Mouse (Mus musculus) megakaryocyte, embryonic 14.5 days (primary cell): ENCODE measurements at regions not wholly inside any gene's neighbourhood (a gene's known extent, or its start where the extent isn't known, plus 50 kb on each side); places are given as distances from the start of the nearest gene placed in this dataset.

Experiments
- FLI1 ChIP-seq: IDR thresholded peaks from 2 replicates; pipeline ENCODE4 v1.6.1; 2012; ENCODE audit warnings: low read length, inconsistent platforms, mixed read lengths
- GATA1 ChIP-seq: IDR thresholded peaks from 3 replicates; pipeline ENCODE4 v1.6.1; 2012; ENCODE audit warnings: mixed read lengths, low read length, inconsistent platforms, borderline replicate concordance

- TF ChIP-seq GATA1: no peak
- TF ChIP-seq FLI1: no peak
Measured at GRCm38 (mm10) chr4:70709126-70709689, 174.4 kb upstream of the Megf9 start.
